Mouse (Mus musculus): ENCODE data around the gene Clec12b. TPM values are rescaled to one million over a fixed set of nuclear protein-coding genes. Genes with fewer than 3 reads are reported as not detected.
A peak's percentile ranks its signal among the peaks of the same experiment; 100 is the strongest.
"Not testable (repeated sequence)": the region's sequence is repeated elsewhere in the genome, so short reads cannot be mapped to it uniquely, and the experiment has no call there.

Gene Clec12b
- polyA plus RNA-seq, 1 experiment from 2014 or later: not detected

DNA sequence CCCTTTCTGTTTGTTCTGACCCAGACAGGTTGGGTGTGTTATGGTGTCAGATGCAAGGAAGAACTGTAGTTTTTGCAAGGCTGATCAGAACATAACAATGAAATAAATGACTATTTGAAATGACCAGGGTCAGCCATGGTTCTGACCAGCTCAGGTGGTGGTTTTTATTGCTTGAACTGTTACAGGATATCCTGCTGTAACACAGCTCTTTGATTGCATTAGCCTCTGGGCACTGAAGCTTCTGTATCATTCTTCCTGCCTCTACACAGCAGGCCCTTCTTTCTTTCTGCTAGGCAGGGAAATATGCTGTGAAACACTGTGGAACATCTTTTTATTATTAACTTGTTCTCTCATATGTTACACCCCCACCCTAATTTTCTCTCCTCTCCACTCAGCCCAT is 29.2 kb downstream of the Clec12b start:
- H3K36me3 ChIP-seq (ENCODE audit: control insufficient read depth, insufficient read depth, low read length): no peaks in the 10 kb centered on the region
- H3K4me1 ChIP-seq (ENCODE audit: control insufficient read depth, insufficient read depth, low read length): no peaks in the 10 kb centered on the region
- H3K9me3 ChIP-seq (ENCODE audit: control insufficient read depth, low read length): no peaks in the 10 kb centered on the region
- no peak for ATAC-seq (ENCODE audit: low FRiP score, low TSS enrichment)
- no peak overlapping the region for H3K27ac ChIP-seq (ENCODE audit: low read depth, low read length)
- H3K27me3 ChIP-seq (ENCODE audit: control insufficient read depth, insufficient read depth, low read length): no peaks in the 10 kb centered on the region
- no peak overlapping the region for H3K4me2 ChIP-seq (replicated peaks; ENCODE audit: low read depth, low read length)
- H3K9ac ChIP-seq (ENCODE audit: low read depth, low read length): no peak overlapping the region
- no peak overlapping the region for H3K4me3 ChIP-seq (ENCODE audit: low read length)

DNA sequence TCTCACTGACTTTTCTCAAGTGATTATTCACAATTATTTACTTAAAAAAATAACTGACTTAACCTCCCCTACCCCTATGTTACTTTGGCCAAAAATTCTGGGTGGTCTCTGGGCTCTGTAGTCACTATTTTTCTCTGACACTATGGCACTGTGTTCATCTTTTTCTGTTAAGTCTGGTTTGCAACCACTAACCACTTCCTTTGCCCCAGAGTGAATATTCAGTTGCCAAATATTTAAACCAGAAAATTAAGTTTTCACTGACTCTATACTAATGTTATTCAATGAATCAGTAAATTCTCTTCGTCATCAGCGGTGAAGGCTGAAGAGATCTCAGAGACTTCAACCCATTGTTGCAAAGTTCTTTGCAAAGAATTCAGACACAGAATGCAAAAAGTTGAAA is 29.9 kb downstream of the Clec12b start:
- WGBS: 94% methylated on average over 2 of the region's 2 CpGs
- no peaks in the 10 kb centered on the region for H3K9me3 ChIP-seq (ENCODE audit: control insufficient read depth, low read length)
- ATAC-seq (ENCODE audit: low FRiP score, low TSS enrichment): no peak
- H3K36me3 ChIP-seq (ENCODE audit: control insufficient read depth, insufficient read depth, low read length): no peaks in the 10 kb centered on the region
- H3K4me2 ChIP-seq (replicated peaks; ENCODE audit: low read depth, low read length): no peak overlapping the region
- no peak overlapping the region for H3K4me3 ChIP-seq (ENCODE audit: low read length)
- no peak overlapping the region for H3K9ac ChIP-seq (ENCODE audit: low read depth, low read length)
- no peaks in the 10 kb centered on the region for H3K4me1 ChIP-seq (ENCODE audit: control insufficient read depth, insufficient read depth, low read length)
- no peak overlapping the region for H3K27ac ChIP-seq (ENCODE audit: low read depth, low read length)
- H3K27me3 ChIP-seq (ENCODE audit: control insufficient read depth, insufficient read depth, low read length): no peaks in the 10 kb centered on the region

DNA sequence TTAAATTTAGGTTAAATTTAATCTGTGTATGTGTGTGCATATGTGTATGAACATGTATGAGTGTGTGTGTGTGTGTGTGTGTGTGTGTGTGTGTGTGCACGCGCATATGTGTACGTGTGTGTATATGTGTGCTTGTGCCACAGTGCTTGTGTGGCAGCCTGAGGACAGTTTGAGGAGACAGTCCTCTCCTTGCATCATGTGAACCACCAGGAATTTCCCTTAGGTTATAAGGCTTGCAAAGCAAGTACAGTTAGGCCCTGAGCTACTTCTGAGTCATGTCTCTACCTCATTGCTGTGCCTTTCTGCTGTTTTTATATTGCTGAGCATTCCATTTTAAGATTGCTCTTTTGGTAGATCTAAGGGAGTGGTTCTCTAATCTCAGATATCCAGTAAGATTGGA is 34.6 kb downstream of the Clec12b start:
- Histone ChIP-seq H3K27ac (ENCODE audit: low read depth, low read length) (no peak overlapping the region), H3K36me3 (ENCODE audit: control insufficient read depth, insufficient read depth, low read length) (no peaks in the 10 kb centered on the region), H3K9me3 (ENCODE audit: control insufficient read depth, low read length) (peaks cover 7% of the 10 kb centered on the region; the same call in 1 of the 2 replicates), H3K4me2 (replicated peaks; ENCODE audit: low read depth, low read length) (no peak overlapping the region), H3K27me3 (ENCODE audit: control insufficient read depth, insufficient read depth, low read length) (no peaks in the 10 kb centered on the region), H3K9ac (ENCODE audit: low read depth, low read length) (no peak overlapping the region), H3K4me3 (ENCODE audit: low read length) (no peak overlapping the region), H3K4me1 (ENCODE audit: control insufficient read depth, insufficient read depth, low read length) (no peaks in the 10 kb centered on the region)
- ATAC-seq (ENCODE audit: low FRiP score, low TSS enrichment): no peak
- WGBS: 93% methylated on average over 3 of the region's 3 CpGs

DNA sequence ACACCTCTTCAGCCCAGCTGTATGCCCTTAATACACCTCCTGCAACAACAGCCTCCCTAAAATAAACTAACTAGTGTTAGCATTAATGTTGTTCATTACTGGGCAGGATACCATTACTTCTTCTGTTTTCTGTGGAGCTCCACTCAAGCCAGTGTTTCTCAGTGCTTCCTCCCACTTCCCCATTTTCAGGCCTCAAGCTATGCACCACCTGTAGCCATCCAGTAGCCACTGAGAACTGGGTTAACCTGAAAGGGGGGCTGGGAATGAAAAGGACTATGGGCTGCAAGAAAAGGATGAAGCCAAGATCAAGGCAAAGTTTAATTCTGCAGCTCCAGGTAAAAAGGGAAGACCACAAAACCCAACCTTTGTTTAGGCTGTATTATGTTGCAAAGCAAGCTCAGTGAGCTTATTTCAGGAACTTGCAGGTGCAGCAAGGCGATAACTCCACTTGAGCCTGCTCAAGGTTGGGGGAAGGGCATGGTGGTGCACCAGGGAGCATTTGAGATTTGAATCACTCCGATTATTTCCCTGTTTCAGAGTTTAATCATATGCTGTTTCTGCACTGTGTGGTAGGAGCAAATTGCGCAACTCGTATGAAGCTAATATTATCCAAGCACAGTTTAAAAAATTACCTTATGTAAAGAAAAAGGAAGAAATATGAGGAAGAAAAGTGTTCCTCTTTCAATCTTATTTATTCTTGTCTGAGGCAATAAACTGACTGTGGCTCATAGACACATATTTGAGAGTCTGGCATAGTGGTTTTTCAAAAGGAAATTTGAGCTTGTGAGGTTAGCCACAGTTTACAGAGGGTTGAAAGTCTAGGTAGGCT is 35.9 kb downstream of the Clec12b start:
- 59% methylated on average over 4 of the region's 4 CpGs for WGBS
- ATAC-seq (ENCODE audit: low FRiP score, low TSS enrichment): no peak
- Histone ChIP-seq H3K9ac (ENCODE audit: low read depth, low read length) (no peak overlapping the region), H3K4me1 (ENCODE audit: control insufficient read depth, insufficient read depth, low read length) (no peaks in the 10 kb centered on the region), H3K36me3 (ENCODE audit: control insufficient read depth, insufficient read depth, low read length) (no peaks in the 10 kb centered on the region), H3K27ac (ENCODE audit: low read depth, low read length) (peak overlapping the region; percentile 51; the same call in 1 of the 2 replicates), H3K4me2 (replicated peaks; ENCODE audit: low read depth, low read length) (no peak overlapping the region), H3K9me3 (ENCODE audit: control insufficient read depth, low read length) (peaks cover 7% of the 10 kb centered on the region; the same call in 1 of the 2 replicates), H3K27me3 (ENCODE audit: control insufficient read depth, insufficient read depth, low read length) (no peaks in the 10 kb centered on the region), H3K4me3 (ENCODE audit: low read length) (no peak overlapping the region)

DNA sequence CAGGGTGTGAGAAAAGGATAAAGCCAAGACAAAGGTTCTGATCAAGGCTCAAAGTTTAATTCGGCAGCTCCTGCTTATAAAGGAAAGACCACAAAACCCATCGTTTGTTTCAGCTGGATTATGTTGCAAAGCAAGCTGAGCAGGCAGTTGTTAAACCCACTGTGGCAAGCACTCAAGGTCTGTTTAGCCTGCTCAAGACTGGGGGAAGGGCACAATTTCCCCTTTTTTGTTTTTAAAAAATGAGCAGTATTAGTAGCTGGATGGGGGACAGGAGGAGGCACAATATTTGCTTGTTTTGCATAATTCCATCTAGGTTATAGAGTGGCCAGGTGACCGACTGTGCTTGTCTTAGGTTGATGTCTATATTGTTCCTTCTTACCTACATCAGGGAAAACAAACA is 41.3 kb downstream of the Clec12b start:
- Histone ChIP-seq H3K4me1 (ENCODE audit: control insufficient read depth, insufficient read depth, low read length) (no peaks in the 10 kb centered on the region), H3K9ac (ENCODE audit: low read depth, low read length) (no peak overlapping the region), H3K27me3 (ENCODE audit: control insufficient read depth, insufficient read depth, low read length) (no peaks in the 10 kb centered on the region), H3K9me3 (ENCODE audit: control insufficient read depth, low read length) (peaks cover 7% of the 10 kb centered on the region; the same call in 1 of the 2 replicates), H3K36me3 (ENCODE audit: control insufficient read depth, insufficient read depth, low read length) (no peaks in the 10 kb centered on the region), H3K4me3 (ENCODE audit: low read length) (no peak overlapping the region), H3K4me2 (replicated peaks; ENCODE audit: low read depth, low read length) (no peak overlapping the region), H3K27ac (ENCODE audit: low read depth, low read length) (no peak overlapping the region)
- WGBS: 70% methylated on average over 3 of the region's 3 CpGs
- no peak for ATAC-seq (ENCODE audit: low FRiP score, low TSS enrichment)

DNA sequence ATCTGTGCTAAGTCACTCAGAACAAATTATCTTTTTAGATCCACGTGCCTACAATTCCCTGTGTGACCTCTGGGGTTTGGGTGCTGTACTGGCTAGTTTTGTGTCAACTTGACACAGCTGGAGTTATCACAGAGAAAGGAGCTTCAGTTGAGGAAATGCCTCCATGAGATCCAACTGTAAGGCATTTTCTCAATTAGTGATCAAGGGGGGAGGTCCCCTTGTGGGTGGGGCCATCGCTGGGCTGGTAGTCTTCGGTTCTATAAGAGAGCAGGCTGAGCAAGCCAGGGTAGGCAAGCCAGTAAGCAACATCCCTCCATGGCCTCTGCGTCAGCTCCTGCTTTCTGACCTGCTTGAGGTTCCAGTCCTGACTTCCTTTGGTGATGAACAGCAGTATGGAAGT is 43.3 kb downstream of the Clec12b start, which contains the start of gene Clec12a:
Gene Clec12a, plus strand, starts transcription at position 301 of the 400 bp plus-strand sequence.
- not testable (repeated sequence) for H3K27ac ChIP-seq (ENCODE audit: low read depth, low read length); H3K4me2 ChIP-seq (replicated peaks; ENCODE audit: low read depth, low read length); H3K27me3 ChIP-seq (ENCODE audit: control insufficient read depth, insufficient read depth, low read length); H3K36me3 ChIP-seq (ENCODE audit: control insufficient read depth, insufficient read depth, low read length); H3K4me3 ChIP-seq (ENCODE audit: low read length); H3K9ac ChIP-seq (ENCODE audit: low read depth, low read length); H3K9me3 ChIP-seq (ENCODE audit: control insufficient read depth, low read length); H3K4me1 ChIP-seq (ENCODE audit: control insufficient read depth, insufficient read depth, low read length); ATAC-seq (ENCODE audit: low FRiP score, low TSS enrichment)
- WGBS: 83% methylated on average over 4 of the region's 4 CpGs

DNA sequence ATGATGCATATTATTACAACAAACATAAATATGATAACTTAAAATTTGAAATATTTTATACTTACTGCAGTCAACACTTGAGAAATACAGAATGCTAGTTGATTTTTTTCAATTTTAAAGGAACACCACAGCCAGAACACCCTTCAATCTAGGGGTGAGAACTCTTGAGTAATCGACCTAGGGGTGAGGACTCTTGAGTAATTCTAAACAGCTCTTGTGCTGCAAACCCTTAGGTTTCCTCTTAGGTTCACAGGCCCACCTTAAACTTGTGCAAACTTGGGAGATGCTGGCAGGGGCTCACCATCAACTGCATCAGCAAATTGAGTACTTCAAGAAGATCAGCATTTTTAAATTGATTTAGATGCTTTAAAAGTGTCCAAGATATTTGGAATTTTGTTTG is 47.9 kb downstream of the Clec12b start:
- H3K9me3 ChIP-seq (ENCODE audit: control insufficient read depth, low read length): no peaks in the 10 kb centered on the region
- no peak overlapping the region for H3K27ac ChIP-seq (ENCODE audit: low read depth, low read length)
- no peak overlapping the region for H3K4me3 ChIP-seq (ENCODE audit: low read length)
- H3K36me3 ChIP-seq (ENCODE audit: control insufficient read depth, insufficient read depth, low read length): no peaks in the 10 kb centered on the region
- H3K4me1 ChIP-seq (ENCODE audit: control insufficient read depth, insufficient read depth, low read length): no peaks in the 10 kb centered on the region
- WGBS: 70% methylated on average over 1 of the region's 1 CpGs
- no peak overlapping the region for H3K9ac ChIP-seq (ENCODE audit: low read depth, low read length)
- no peak overlapping the region for H3K4me2 ChIP-seq (replicated peaks; ENCODE audit: low read depth, low read length)
- no peak for ATAC-seq (ENCODE audit: low FRiP score, low TSS enrichment)
- H3K27me3 ChIP-seq (ENCODE audit: control insufficient read depth, insufficient read depth, low read length): no peaks in the 10 kb centered on the region

DNA sequence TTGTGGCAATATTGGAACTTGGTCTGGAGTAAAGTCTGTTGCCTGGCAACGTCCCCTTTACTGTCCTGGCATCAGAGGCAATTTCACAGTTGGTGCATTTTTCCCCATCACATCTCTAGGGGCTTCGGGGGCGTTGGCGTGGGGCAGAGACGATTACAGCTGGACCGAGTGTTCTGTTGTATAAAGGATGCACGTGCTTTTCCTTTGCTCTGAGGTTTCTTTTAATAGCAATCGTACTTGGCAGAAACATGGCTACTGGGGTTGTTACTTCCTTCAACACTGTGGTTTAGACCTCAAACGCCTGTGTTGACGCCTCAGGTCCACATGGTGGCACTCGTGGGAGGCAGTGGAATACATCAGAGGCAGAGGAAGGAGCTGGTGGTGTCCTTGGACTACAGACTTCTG is 52.0 kb downstream of the Clec12b start:
- 33% methylated on average over 11 of the region's 11 CpGs for WGBS
- H3K27ac ChIP-seq (ENCODE audit: low read depth, low read length): no peak overlapping the region
- no peak overlapping the region for H3K9ac ChIP-seq (ENCODE audit: low read depth, low read length)
- ATAC-seq (ENCODE audit: low FRiP score, low TSS enrichment): peak; percentile 66
- H3K4me2 ChIP-seq (replicated peaks; ENCODE audit: low read depth, low read length): no peak overlapping the region
- H3K27me3 ChIP-seq (ENCODE audit: control insufficient read depth, insufficient read depth, low read length): no peaks in the 10 kb centered on the region
- no peaks in the 10 kb centered on the region for H3K36me3 ChIP-seq (ENCODE audit: control insufficient read depth, insufficient read depth, low read length)
- no peaks in the 10 kb centered on the region for H3K9me3 ChIP-seq (ENCODE audit: control insufficient read depth, low read length)
- H3K4me1 ChIP-seq (ENCODE audit: control insufficient read depth, insufficient read depth, low read length): no peaks in the 10 kb centered on the region
- H3K4me3 ChIP-seq (ENCODE audit: low read length): no peak overlapping the region

DNA sequence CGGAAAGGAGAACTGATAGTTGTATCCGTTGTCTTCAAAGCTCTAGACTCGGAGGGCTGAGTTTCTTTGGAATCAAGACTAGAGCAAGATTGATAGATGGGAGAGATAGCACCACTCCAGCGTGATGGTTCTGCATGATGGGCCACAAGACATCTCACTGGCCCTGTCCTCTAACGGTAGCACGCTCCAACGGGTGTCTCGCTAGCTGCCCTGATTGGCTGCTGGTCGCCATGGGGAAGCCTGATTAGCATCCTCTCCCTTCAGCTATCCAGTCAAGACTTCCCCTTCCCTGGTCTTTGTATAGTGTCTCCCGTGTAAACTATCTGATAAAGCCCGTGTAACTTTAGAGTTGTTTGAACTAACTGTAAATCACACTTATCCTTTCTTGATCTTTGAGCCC is 54.1 kb downstream of the Clec12b start, which contains the start of gene 4922502D21Rik:
Gene 4922502D21Rik, minus strand, starts transcription at position 187 of the 400 bp plus-strand sequence.
- H3K27ac ChIP-seq (ENCODE audit: low read depth, low read length): no peak within 1 kb of the TSS
- ATAC-seq (ENCODE audit: low FRiP score, low TSS enrichment): peak; percentile 78; the same call in 1 of the 2 replicates
- WGBS: 39% methylated on average over 11 of the region's 11 CpGs

More for the DNA sequence above, 54.1 kb downstream of the Clec12b start, which contains the start of gene 4922502D21Rik:
- no peaks in the 10 kb centered on the region for H3K27me3 ChIP-seq (ENCODE audit: control insufficient read depth, insufficient read depth, low read length)
- no peak within 1 kb of the TSS for H3K4me3 ChIP-seq (ENCODE audit: low read length)
- no peaks in the 10 kb centered on the region for H3K36me3 ChIP-seq (ENCODE audit: control insufficient read depth, insufficient read depth, low read length)
- no peak within 1 kb of the TSS for H3K9ac ChIP-seq (ENCODE audit: low read depth, low read length)
- H3K9me3 ChIP-seq (ENCODE audit: control insufficient read depth, low read length): no peaks in the 10 kb centered on the region
- H3K4me1 ChIP-seq (ENCODE audit: control insufficient read depth, insufficient read depth, low read length): no peaks in the 10 kb centered on the region
- H3K4me2 ChIP-seq (replicated peaks; ENCODE audit: low read depth, low read length): no peak within 1 kb of the TSS
